Mouse (Mus musculus) right cerebral cortex, postnatal 4 days (tissue): Measurements from ENCODE around the gene Rwdd2a.
"Not testable (repeated sequence)": the region's sequence is repeated elsewhere in the genome, so short reads cannot be mapped to it uniquely, and the experiment has no call there.

Experiments
- DNase-seq: peaks from one replicate; pipeline ENCODE4 v3.0.0-alpha.2; 2022

Gene Rwdd2a

DNA sequence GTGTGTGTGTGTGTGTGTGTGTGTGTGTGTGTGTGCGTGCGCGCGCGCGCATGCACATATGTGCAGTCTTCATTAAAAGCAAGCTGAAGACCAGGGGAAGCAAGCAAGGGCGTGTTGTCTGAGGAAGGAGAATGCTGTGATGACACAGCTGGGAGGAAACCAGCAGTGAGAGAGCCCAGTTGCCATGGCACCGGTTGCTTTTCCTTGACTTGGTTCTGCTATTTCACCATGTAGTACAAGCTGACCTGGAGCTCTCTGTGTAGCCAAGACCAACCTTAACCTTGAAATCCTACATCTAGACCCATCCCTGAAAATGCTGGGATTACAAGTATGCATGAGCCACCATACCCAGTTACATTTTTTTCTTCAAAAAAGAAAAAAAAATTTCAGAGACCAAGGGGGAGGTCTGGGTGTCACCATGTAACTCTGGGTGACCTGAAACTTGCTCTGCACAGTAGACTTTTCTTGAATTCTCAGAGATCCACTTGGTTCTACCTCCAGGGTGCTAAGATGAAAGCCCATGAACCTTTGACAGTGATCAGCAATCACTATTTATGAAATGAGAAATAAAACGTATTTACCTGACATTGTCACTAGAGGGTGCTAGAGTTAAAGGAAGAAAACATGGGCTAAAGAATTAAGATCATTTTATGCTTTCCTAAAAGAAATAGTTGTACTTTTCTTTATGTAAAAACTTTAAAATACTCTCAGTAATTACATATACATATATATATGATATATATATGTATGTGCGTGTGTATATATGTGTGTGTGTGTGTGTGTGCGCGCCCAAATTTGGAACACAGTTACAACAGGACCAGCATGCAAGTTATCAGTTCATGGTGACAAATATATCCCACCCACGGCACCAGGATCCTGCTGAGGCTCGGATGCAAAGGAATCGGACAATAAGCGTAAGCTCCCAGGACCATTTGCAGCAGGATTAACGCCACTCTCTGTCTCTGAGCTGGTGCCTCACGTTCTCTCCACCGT lies 21.2 kb downstream of the Rwdd2a start:
- DNase-seq = peak; percentile 30

DNA sequence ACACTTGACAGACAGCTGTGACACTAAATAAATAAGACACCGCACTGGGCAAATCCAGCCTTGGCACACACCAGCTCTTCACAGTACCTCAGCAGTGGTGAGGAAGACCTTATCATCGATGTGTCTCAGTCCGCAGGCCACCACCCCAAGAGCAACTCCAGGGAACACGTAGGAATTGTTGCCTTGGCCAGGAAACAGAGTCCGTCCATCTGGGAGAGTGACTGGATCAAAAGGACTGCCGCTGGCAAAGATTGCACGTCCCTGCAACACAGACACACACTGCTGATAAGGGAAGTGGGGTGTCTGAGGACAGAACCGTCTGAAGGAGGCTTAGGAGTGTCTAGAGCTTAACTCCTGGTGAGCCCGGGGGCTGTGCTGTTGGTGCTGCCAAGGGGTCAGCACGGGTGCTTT lies 22.6 kb downstream of the Rwdd2a start:
- not testable (repeated sequence) for DNase-seq

DNA sequence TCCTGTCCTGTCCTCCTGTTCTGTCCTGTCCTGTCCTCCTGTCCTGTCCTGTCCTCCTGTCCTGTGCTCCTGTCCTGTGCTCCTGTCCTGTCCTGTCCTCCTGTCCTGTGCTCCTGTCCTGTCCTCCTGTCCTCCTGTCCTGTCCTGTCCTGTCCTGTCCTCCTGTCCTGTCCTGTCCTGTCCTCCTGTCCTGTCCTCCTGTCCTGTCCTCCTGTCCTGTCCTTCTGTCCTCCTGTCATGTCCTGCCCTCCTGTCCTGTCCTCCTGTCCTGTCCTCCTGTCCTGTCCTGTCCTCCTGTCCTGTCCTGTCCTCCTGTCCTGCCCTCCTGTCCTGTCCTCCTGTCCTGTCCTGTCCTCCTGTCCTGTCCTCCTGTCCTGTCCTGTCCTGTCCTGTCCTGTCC lies 25.2 kb downstream of the Rwdd2a start:
- not testable (repeated sequence) for DNase-seq

DNA sequence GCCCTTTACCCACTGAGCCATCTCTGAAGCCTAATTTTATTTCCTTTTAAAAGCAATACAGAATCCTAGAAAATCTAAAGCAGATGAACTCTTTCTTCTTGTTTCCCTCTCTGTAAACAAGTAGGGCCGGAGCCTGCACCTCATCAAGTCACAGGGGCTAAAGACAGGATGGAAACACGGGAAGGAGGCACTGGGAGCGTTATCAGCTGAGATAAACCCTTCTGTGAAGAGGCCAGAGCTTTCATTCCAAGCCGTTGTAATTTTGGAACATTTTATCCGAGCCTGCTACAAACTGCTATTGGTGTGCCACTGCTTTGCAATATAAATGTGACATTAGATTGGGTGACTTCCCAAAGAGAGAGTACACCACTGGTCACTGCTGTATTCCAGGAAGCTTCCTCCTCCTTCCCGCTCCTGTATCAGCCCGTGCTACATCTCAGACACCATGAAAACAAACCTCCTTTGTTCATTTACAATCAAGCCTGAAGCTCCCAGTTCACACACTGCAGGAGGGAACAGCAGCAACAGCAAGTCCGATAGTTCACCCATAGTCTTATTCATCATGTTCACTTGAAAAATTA lies 28.0 kb downstream of the Rwdd2a start:
- DNase-seq = no peak

DNA sequence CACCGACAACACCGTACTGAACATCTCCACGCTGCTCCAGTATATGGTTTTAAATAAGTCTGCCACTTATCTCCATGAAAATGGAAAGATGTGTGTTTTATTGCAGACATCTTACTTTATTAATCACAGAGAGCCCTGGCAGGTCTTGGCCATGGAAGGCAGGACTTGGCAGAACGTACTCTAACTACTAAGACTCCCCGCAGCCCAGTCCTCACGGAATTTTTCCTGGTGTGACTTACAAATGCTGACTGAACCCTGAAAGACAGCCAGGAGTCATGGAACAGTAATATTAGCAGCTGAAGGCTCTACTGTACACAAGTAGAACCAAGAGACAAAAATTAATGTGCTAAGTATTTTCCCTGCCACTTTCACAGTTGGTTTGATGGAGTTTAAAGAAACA lies 34.0 kb downstream of the Rwdd2a start:
- no peak for DNase-seq

DNA sequence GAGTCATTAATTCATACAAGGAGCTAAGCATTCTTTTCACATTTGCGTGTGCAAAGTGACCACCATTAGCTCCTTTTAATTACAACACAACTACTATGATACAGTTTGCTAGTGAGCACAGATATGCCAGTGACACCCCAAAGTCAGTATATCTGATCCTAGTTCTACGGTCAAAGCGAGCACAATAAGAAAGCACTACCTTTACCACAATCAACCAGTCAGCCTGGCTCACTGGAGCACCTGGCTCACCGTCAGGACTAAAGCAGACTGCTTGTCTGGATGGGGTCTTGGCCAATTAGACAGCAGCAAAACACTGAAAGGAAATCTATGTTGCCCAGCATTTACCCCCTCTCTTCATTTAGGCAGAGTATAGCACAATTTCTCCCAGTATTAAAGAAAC lies 40.3 kb downstream of the Rwdd2a start:
- DNase-seq = no peak

DNA sequence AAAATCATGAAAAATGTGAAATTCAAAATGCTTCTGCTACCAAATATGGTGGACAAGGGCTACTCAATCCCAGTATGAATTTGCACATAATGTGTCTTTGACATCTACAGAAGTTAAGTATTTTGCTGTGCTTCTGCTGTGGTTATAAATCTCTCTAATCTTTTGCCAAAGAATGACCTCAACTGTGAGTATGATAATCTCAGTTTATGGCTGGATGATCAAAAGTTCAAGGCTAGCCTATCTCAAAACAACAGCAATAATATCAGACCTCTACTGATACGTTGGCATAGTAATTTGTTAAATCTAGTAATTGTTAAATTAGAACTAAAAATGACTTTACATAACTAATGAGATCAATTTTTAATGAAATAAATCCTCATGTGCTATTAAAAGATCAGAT lies 44.0 kb downstream of the Rwdd2a start:
- no peak for DNase-seq

DNA sequence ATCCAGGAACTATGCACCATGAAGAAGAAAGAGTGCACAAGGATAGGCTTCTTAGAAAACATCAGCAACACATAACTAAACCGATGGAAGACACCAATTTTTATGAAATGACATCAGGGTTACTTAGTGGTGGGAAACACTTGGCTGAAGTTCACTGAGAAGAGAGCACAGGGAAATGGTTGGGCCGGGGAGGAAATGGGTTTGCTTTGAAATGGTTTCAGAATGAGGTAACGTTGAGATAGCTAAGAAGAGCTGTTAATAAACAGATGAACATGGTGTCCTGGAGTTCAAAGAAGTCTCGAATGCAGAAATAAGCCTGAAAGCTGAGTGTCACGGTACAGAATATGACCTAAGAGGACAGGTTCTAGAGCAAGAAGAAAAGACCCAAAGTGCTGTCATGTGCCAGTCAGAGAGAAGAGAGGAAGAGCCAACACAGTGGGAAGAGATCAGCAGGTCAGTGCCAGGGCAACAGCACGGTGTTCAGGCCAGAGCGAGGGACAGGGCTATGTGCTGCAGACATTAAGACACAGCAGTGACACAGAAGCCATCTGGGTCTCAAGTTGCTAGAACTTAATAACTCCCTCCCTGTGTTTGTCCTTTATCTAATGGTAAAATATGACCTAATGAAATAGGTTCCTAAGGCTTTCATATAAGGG lies 46.2 kb downstream of the Rwdd2a start:
- no peak for DNase-seq

DNA sequence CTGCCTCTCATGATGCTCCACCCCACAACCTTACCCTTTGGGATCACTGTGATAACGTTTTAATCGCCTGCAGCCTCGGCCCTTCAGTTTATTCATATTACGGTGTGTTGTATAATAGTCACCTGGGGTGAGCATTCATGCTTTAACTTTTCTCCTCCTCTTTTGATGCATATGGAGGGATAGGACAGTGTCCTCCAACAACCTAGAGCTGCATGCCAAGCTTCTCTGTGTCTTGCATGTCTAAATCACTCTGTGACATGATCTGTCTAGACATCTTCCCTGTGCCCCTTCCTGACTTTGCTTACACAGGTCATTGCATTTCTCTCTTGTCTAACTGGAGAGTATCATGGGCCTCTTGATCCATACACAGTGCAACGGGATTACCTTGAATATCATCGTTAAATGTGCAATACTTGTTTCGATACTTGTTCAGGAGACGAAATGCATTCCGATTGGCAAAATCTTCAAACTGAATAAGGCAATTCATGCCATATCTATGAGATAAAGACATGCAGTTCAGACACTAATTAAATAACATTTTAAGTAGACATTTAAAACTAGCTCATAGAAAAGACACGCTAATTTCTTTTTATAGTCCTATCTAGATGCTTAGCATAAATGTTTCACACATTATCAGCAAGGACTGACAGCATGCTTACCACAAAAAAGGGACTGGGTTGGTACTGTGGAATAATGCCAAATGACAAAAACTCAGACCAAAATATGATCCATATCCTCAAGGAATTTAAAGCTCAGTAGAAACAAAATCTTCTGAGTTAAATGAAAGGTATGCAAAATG lies 47.7 kb downstream of the Rwdd2a start:
- no peak for DNase-seq

DNA sequence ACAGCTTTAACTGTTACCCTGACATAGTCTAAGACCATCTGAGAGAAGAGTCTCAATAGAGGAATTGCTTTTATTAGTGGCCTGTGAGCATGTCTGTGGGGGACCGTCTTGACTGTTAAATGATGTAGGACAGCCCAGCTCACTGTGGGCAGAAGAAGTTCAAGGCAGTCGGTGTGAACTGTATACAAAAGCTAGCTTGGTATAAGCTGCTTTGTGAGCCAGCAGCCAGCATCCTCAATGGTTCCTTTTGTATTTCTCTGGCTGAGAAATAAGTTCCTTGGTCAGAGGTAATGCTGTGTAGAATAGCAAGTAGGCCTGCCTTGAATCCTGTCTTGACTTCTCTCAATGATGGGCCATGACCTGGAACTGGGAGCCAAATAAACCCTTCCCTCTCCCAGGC lies 50.3 kb downstream of the Rwdd2a start:
- no peak for DNase-seq

DNA sequence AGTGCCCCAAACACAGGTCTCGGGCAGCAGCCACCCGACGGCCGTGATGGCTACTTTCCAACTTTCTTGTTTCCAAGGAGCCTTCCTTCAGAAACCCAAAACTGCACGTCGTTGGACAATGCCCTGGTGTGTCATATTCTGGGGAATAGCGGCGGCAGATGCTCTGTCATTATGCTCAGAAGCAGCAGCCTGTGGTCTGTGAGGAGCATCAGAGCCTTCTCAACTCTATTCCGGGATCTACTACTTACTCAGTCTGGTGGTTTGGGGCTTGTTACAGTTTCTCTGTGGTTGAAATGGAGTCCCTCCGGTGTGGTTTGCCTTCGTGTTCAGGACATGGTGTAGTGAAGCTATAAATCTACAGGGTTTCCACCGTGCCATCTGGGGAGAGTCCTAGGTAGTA lies 52.2 kb downstream of the Rwdd2a start:
- DNase-seq = peak; percentile 8
